In genomic region chr10:61976987-61977386, GRCm38 (mm10) we compare ENCODE assay signal across 10 mouse cellular contexts. TPM values are rescaled to one million over a fixed set of nuclear protein-coding genes. Genes with fewer than 3 reads are reported as not detected.
DNase-seq lines count a peak whose midpoint lies in the region; ATAC-seq and TF ChIP-seq lines count a peak whose summit lies in the region.
"Had no signal": no experiment of that assay in that cellular context is flagged by ENCODE, and none has a peak within 500 bp of the region (broad histone marks: within the 10 kb centered on the region; RNA-seq: fewer than 3 reads in every experiment).

No protein-coding gene starts in this region.

- H3K9me3 ChIP-seq in forebrain, postnatal 0 days (ENCODE audit: low read length): no peaks in the 10 kb centered on the region
- H3K9me3 ChIP-seq in forebrain, embryonic 12.5 days: no peaks in the 10 kb centered on the region
- no peaks in the 10 kb centered on the region for H3K9me3 ChIP-seq in limb, embryonic 13.5 days

- no peak overlapping the region for H3K9ac ChIP-seq in forebrain, postnatal 0 days
- H3K9ac ChIP-seq in forebrain, embryonic 12.5 days: no peak overlapping the region
- H3K9ac ChIP-seq in limb, embryonic 13.5 days: peak overlapping the region; percentile 67; the same call in 1 of the 2 replicates

- H3K4me2 ChIP-seq in forebrain, postnatal 0 days (ENCODE audit: low read depth): no peak overlapping the region
- no peak overlapping the region for H3K4me2 ChIP-seq in forebrain, embryonic 12.5 days
- H3K4me2 ChIP-seq in limb, embryonic 13.5 days (replicated peaks): peak overlapping the region; percentile 93

- ATAC-seq in forebrain, postnatal 0 days: peak; percentile 60; the same call in 1 of the 2 replicates
- ATAC-seq in forebrain, embryonic 12.5 days (ENCODE audit: low FRiP score): no peak
- ATAC-seq in limb, embryonic 13.5 days (ENCODE audit: low FRiP score, low read depth): no peak; the same call in 1 of the 2 replicates

- no peak overlapping the region for H3K27ac ChIP-seq in forebrain, postnatal 0 days (ENCODE audit: low read depth, low read length)
- H3K27ac ChIP-seq in forebrain, embryonic 12.5 days: no peak overlapping the region
- no peak overlapping the region for H3K27ac ChIP-seq in limb, embryonic 13.5 days

- H3K36me3 ChIP-seq in forebrain, postnatal 0 days (ENCODE audit: insufficient read depth): no peaks in the 10 kb centered on the region
- H3K36me3 ChIP-seq in forebrain, embryonic 12.5 days (replicated peaks): no peaks in the 10 kb centered on the region
- no peaks in the 10 kb centered on the region for H3K36me3 ChIP-seq in limb, embryonic 13.5 days

- peak; percentile 50 for TF ChIP-seq CTCF in forebrain, postnatal 0 days (IDR thresholded peaks at IDR 0.05; ENCODE audit: low read depth)

- 13% methylated on average over 6 of the region's 6 CpGs for WGBS in forebrain, postnatal 0 days
- 6% methylated on average over 6 of the region's 6 CpGs for WGBS in forebrain, embryonic 12.5 days
- 11% methylated on average over 6 of the region's 6 CpGs for WGBS in limb, embryonic 13.5 days

- H3K27me3 ChIP-seq in forebrain, postnatal 0 days (ENCODE audit: insufficient read depth, low read length): peaks cover 51% of the 10 kb centered on the region
- H3K27me3 ChIP-seq in forebrain, embryonic 12.5 days: peaks cover 89% of the 10 kb centered on the region
- peaks cover 61% of the 10 kb centered on the region for H3K27me3 ChIP-seq in limb, embryonic 13.5 days

- no peaks in the 10 kb centered on the region for H3K4me1 ChIP-seq in forebrain, postnatal 0 days (ENCODE audit: insufficient read depth)
- H3K4me1 ChIP-seq in forebrain, embryonic 12.5 days: peaks cover 23% of the 10 kb centered on the region
- H3K4me1 ChIP-seq in limb, embryonic 13.5 days: peaks cover 35% of the 10 kb centered on the region

- DNase-seq in forebrain, postnatal 0 days: no peak
- DNase-seq in testis, postnatal 10 days (ENCODE audit: low spot score): peak; percentile 64
- DNase-seq in testis, postnatal 14 days (ENCODE audit: low spot score): no peak
- DNase-seq in retina, postnatal 1 day: peak; percentile 50
- DNase-seq in cerebellum, postnatal 4 days (ENCODE audit: low spot score in 2 of 2): no peak
- DNase-seq in adrenal gland, postnatal 10 days: no peak

- no peak overlapping the region for H3K4me3 ChIP-seq in forebrain, postnatal 0 days (ENCODE audit: low read depth, low read length)
- no peak overlapping the region for H3K4me3 ChIP-seq in forebrain, embryonic 12.5 days (replicated peaks)
- H3K4me3 ChIP-seq in limb, embryonic 13.5 days: peak overlapping the region; percentile 53
- H3K4me3 ChIP-seq: myocyte had no signal

RNA-seq across cellular contexts. Expression of gene Col13a1, which starts 1.9 kb away (rescaled TPM):
- total RNA-seq in forebrain, postnatal 0 days (2014; rRNA removed): 2.4 and 3.7 TPM in 2 replicates
- polyA plus RNA-seq in forebrain, postnatal 0 days (2015; fragmentation: Nextera tagmentation; extraction: Ambion mirVana): 1.1 and 1.6 TPM in 2 replicates
- polyA plus RNA-seq in forebrain, embryonic 12.5 days (2016; fragmentation: Nextera tagmentation; extraction: Ambion mirVana): 0.76 and 0.96 TPM in 2 replicates
- 4.0 and 4.6 TPM in 2 replicates for polyA plus RNA-seq in limb, embryonic 13.5 days (2015; fragmentation: Nextera tagmentation; extraction: Ambion mirVana)
- 10 to 100 TPM in 1 of 2 experiments, 1 to 10 TPM in 1; 8.4 to 11.1 TPM for total RNA-seq in adrenal gland, postnatal 10 days (2021)
- total RNA-seq: MEL had no signal

Comparison
In these comparisons a context has a peak if more than half of its experiments do, and no peak if none do; other contexts are left out.
1. DNase-seq: peak in testis, postnatal 10 days (single experiment) and retina, postnatal 1 day (single experiment); none in forebrain, postnatal 0 days (single experiment), testis, postnatal 14 days (single experiment), cerebellum, postnatal 4 days (0 of 2) and adrenal gland, postnatal 10 days (single experiment).